In genomic region chr8:47566551-47566950, GRCm38 (mm10) we compare ENCODE assay signal across 24 mouse cellular contexts.
"Had no signal": no experiment of that assay in that cellular context is flagged by ENCODE, and none has a peak within 500 bp of the region (broad histone marks: within the 10 kb centered on the region; RNA-seq: fewer than 3 reads in every experiment).

No protein-coding gene starts in this region.

- H3K4me3 ChIP-seq: embryonic facial prominence, embryonic 10.5 days; embryonic facial prominence, embryonic 12.5 days; embryonic facial prominence, embryonic 13.5 days; embryonic facial prominence, embryonic 15.5 days; erythroblast, embryonic 14.5 days; forebrain, embryonic 10.5 days; forebrain, embryonic 12.5 days; forebrain, embryonic 13.5 days; forebrain, embryonic 15.5 days; gastrocnemius, adult 2 months; heart, adult 2 months had no signal

- H3K9me3 ChIP-seq: embryonic facial prominence, embryonic 10.5 days; embryonic facial prominence, embryonic 12.5 days; embryonic facial prominence, embryonic 13.5 days; embryonic facial prominence, embryonic 15.5 days; forebrain, embryonic 12.5 days; forebrain, embryonic 13.5 days; forebrain, embryonic 15.5 days had no signal

- H3K27me3 ChIP-seq: embryonic facial prominence, embryonic 12.5 days; embryonic facial prominence, embryonic 13.5 days; embryonic facial prominence, embryonic 15.5 days; forebrain, embryonic 12.5 days; forebrain, embryonic 13.5 days; forebrain, embryonic 15.5 days had no signal

- H3K27ac ChIP-seq: embryonic facial prominence, embryonic 10.5 days; embryonic facial prominence, embryonic 12.5 days; embryonic facial prominence, embryonic 13.5 days; embryonic facial prominence, embryonic 15.5 days; forebrain, embryonic 10.5 days; forebrain, embryonic 12.5 days; forebrain, embryonic 13.5 days; forebrain, embryonic 15.5 days; gastrocnemius, adult 2 months; heart, adult 2 months had no signal

- DNase-seq: cerebellum, adult 9-10 months; cerebellum, adult 9-11 months; cerebellum, postnatal 10 days; cerebellum, postnatal 14 days; cerebellum, postnatal 25 days; cerebellum, postnatal 36 days; embryo, embryonic 11 days; forebrain, postnatal 0 days; gastrocnemius, adult 2 months; gastrocnemius, postnatal 10 days; gastrocnemius, postnatal 14 days; gastrocnemius, postnatal 25 days; gastrocnemius, postnatal 36 days; heart, adult 18-20 months; heart, adult 2 months had no signal

- H3K4me1 ChIP-seq: embryonic facial prominence, embryonic 10.5 days; embryonic facial prominence, embryonic 12.5 days; embryonic facial prominence, embryonic 13.5 days; embryonic facial prominence, embryonic 15.5 days; forebrain, embryonic 10.5 days; forebrain, embryonic 12.5 days; forebrain, embryonic 13.5 days; forebrain, embryonic 15.5 days had no signal

- H3K9ac ChIP-seq: embryonic facial prominence, embryonic 12.5 days; embryonic facial prominence, embryonic 13.5 days; embryonic facial prominence, embryonic 15.5 days; forebrain, embryonic 12.5 days; forebrain, embryonic 13.5 days; forebrain, embryonic 15.5 days; forebrain, postnatal 0 days had no signal

- H3K36me3 ChIP-seq: embryonic facial prominence, embryonic 10.5 days; embryonic facial prominence, embryonic 12.5 days; embryonic facial prominence, embryonic 13.5 days; embryonic facial prominence, embryonic 15.5 days; forebrain, embryonic 10.5 days; forebrain, embryonic 12.5 days; forebrain, embryonic 15.5 days had no signal

- H3K4me2 ChIP-seq: embryonic facial prominence, embryonic 12.5 days; embryonic facial prominence, embryonic 13.5 days; embryonic facial prominence, embryonic 15.5 days; forebrain, embryonic 12.5 days; forebrain, embryonic 13.5 days; forebrain, embryonic 15.5 days had no signal
